Mouse (Mus musculus) CD4-positive, CD25-positive, alpha-beta regulatory T cell, adult 9 weeks (primary cell): ENCODE measurements around the gene Slc8a3. TPM values are rescaled to one million over a fixed set of nuclear protein-coding genes. Genes with fewer than 3 reads are reported as not detected.

Experiments used
- polyA plus RNA-seq: library from polyadenylated mRNA; unstranded; fragments of 100-300 nt; shearing (Covaris generic); gene quantifications from one replicate; pipeline ENCODE4 v1.2.1, GENCODE M21; 2017

Slc8a3 gene
- not detected for polyA plus RNA-seq

DNA sequence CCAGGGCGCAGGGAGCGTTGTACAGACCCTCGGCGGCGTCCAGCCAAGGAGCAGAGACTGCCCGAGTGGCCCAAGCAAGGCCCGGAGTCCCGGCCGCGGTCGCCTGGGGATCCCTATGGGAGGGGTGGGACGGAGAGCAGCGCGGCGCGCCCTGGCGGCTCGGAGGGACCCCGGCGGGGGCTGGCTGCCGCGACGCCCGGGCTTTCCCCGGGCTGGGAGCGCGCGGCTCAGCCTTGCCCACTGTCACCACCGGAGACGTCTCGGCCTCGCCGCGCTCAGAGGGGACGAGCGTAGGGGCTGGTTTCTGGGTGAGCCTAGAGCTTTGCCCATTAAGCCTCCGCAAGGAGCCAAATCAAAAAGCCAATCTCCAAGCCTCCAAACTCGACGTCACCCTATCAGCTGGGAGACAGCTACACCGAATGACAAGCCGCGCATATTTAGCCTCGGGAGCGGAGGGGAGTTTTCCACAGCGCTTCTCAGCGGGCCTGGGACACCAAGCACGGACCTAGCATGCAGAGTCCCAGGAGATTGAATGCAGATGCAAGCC is at the start of gene Slc8a3:
Gene Slc8a3, minus strand, starts transcription at position 306 of the 547 bp plus-strand sequence.

DNA sequence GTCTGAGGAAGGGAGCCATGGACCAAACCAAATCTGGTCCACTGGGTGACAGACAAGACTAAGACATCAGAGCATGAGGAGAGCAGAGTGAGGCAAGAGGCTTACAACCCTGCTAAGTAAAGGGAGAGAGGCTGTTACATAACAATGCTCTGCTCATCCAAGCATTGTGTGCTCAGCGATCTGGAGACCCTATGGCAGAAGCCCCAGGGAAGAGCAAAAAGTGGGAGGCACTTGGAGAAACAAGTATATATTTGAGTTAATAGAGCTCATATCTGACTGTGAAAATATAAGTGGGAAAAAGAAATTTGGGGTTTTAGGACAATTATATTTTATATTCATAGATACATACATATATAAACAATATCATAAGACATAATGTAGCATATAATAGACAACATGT is 46.4 kb upstream of the Slc8a3 start, which contains the start of gene Gm4787:
Gene Gm4787, minus strand, starts transcription at position 101 of the 400 bp plus-strand sequence.

Other genes starting within 250 kb of the Slc8a3 start
- 0.55 TPM for gene Gm4787, start 46.3 kb upstream of the Slc8a3 start, polyA plus RNA-seq
- gene Adam4, start 88.8 kb upstream of the Slc8a3 start, polyA plus RNA-seq, result 0.46 TPM
- 188 TPM for gene Cox16, start 151.9 kb upstream of the Slc8a3 start, polyA plus RNA-seq
- 15.1 TPM for gene Gm20498, start 199.7 kb upstream of the Slc8a3 start, polyA plus RNA-seq
- gene Synj2bp, start 199.7 kb upstream of the Slc8a3 start, polyA plus RNA-seq, result 66.7 TPM
- not detected for gene Adam21, start 235.3 kb upstream of the Slc8a3 start, polyA plus RNA-seq